Mouse (Mus musculus) ovary, postnatal 14 days (tissue): ENCODE data around the gene Thoc6.

Source experiments
- DNase-seq: peaks from one replicate; pipeline ENCODE4 v3.0.0; 2022; ENCODE audit warnings: low spot score

The Thoc6 gene

DNA sequence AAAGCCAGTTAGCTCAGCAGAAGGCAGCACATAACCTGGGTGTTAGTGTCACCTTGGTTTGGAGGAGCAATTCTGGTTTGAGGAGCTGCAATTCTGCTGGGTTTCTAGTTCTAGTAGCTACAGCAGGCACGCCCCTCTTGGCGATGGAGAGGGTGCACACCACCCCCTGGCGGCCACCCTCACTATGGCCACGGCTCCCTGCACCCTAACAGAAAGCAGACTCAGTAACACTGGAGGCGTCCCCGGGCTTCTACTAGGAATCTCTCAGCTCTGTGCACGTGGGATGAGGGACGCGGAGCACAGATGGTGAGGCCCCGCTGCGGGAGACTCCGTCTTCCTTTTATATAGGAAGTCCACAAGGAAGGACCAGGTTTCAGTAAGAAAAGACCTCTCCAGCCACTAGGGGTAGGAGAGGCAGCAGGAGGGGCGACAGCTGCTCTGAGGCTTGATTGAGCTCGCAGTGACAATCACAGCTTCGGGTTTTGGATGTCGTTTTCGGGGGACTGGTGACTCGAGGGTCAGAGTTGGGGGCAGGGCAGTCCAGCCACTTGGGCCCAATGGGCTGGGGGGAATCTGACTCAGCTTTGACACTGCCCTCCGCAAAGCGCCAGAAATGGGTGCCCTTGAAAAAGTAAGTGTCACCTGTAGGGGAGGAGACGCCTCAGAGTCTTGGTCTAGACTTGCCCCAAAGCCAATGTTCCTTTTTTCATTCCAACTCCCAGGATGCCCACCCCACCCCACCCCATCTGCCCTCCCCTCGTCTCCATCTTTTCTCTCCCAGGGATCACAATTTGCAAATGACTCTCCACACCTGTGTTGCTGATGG, 43.3 kb downstream of the Thoc6 start:
- DNase-seq = peak; percentile 82

DNA sequence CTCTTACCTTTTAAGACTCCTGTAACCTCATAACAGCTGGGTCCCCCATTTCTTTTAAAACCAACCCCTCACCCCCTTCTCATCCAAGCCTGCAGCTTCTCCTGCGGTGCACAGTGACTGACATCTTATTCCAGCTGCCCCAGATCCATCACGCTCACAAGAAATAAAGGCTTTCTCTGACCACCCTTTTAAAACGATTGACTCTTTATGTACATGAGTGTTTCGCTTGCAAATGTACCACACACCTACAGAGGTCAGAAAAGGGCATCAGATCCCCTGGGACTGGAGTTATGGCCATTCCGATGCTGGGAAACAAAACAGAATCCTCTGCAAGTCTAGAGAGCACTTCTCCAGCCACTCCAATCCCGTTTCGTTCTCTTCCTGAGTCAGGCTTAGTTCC, 45.9 kb downstream of the Thoc6 start:
- no peak for DNase-seq

DNA sequence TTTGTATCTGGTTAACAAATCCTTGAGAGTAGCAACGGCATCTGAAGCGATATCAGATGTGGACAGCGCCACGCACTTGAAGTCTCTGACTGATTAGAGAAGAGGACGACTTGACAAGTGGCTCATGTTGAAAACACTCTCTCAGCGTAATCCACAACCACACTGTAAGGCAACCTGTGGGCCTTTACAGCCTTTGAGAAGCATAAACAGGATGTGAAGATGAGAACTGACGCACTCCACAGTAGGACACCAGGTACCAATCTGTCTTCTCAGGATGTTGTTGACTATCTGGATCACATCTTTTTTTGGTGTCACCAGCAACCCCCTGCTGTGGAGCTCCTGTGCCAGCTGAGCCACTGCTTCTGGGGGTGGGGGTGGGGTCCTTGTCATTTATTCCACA, 53.3 kb downstream of the Thoc6 start:
- DNase-seq = no peak
